Mouse (Mus musculus) liver, embryonic 13.5 days (tissue): ENCODE data around the gene Igfbp1. TPM values are rescaled to one million over a fixed set of nuclear protein-coding genes. Genes with fewer than 3 reads are reported as not detected.

Experiments
- ATAC-seq: fragments of 200-750 bp; cut with Nextera tagmentation; 2 replicates; pipeline ENCODE4 v1.8.0; 2017; ENCODE audit warnings: low read depth, mild to moderate bottlenecking, moderate number of reproducible peaks, moderate library complexity
- DNase-seq: peaks from one replicate; pipeline ENCODE4 v3.0.0; 2022
- H3K27ac ChIP-seq: fragments of 300-500 bp; sonication (generic); 2 replicates; pipeline ENCODE4 v1.5.1; 2015; ENCODE audit warnings: moderate library complexity, mild to moderate bottlenecking, inconsistent platforms
- H3K27me3 ChIP-seq: fragments of 300-500 bp; sonication (generic); 2 replicates; pipeline ENCODE4 v1.6.1; 2015; ENCODE audit warnings: mild to moderate bottlenecking, inconsistent platforms
- H3K36me3 ChIP-seq: fragments of 300-500 bp; sonication (generic); 2 replicates; pipeline ENCODE4 v1.6.1; 2015; ENCODE audit warnings: mild to moderate bottlenecking, inconsistent platforms
- H3K4me1 ChIP-seq: fragments of 300-500 bp; sonication (generic); replicated peaks from 2 replicates; pipeline ENCODE4 v1.6.1; 2015; ENCODE audit warnings: inconsistent platforms
- H3K4me2 ChIP-seq: fragments of 300-500 bp; sonication (generic); 2 replicates; pipeline ENCODE4 v1.6.1; 2015; ENCODE audit warnings: inconsistent platforms, mild to moderate bottlenecking, moderate library complexity
- H3K4me3 ChIP-seq: fragments of 300-500 bp; sonication (generic); replicated peaks from 2 replicates; pipeline ENCODE4 v1.5.1; 2015; ENCODE audit warnings: mild to moderate bottlenecking, inconsistent platforms
- H3K9ac ChIP-seq: fragments of 300-500 bp; sonication (generic); 2 replicates; pipeline ENCODE4 v1.6.1; 2015; ENCODE audit warnings: mild to moderate bottlenecking, inconsistent platforms
- H3K9me3 ChIP-seq: fragments of 300-500 bp; sonication (generic); replicated peaks from 2 replicates; pipeline ENCODE4 v1.6.1; 2016; ENCODE audit warnings: inconsistent platforms
- WGBS: fragments of 180-500 bp; shearing (Covaris S2); methylation state at CpG from one replicate; pipeline ENCODE4 v1.1.7; 2015; ENCODE audit not compliant: insufficient replicate concordance; 5-methylcytosine and 5-hydroxymethylcytosine counted together
- polyA plus RNA-seq: library from polyadenylated mRNA; unstranded; fragments of >200 nt; fragmentation: Nextera tagmentation; extraction: Ambion mirVana; gene quantifications from 2 replicates; pipeline ENCODE4 v1.2.1, GENCODE M21; 2015

The Igfbp1 gene
- polyA plus RNA-seq, 1 experiment from 2014 or later = 56.9 TPM

DNA sequence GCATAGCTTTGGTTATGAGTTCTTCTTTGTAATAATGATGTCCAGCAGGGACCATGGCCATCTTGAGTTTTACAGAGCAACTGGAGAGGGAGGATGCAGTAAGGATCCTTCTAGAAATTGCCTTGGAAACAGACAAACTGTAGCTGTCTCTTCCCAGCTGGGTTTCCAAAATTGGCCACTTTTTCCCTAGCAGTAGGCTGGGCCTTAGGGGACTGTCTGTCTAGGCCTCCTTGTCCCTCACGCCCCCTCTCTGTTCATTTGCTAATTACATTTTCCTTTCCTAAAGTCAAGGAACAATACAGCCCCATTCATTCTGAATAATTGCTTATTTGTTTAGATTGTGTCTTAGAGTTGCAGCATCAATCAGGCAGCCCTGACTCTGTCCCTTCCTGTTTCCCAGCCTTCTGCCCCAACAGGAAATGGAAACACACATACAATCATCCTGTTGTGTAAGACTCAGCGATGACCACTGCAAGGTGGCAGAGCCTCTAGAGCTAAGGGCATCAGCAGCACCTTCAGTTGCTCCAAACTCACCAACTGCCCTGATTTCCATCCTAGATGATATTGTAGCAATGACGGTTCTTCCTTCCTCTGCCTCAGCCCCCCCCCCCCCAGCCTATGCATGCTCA, 37.5 kb downstream of the Igfbp1 start:
- 36% methylated on average over 3 of the region's 3 CpGs for whole genome bisulfite sequencing
- Histone ChIP-seq H3K36me3 (no peaks in the 10 kb centered on the region), H3K9ac (no peak overlapping the region), H3K27me3 (no peaks in the 10 kb centered on the region), H3K9me3 (no peaks in the 10 kb centered on the region), H3K4me2 (no peak overlapping the region), H3K27ac (no peak overlapping the region), H3K4me1 (no peaks in the 10 kb centered on the region), H3K4me3 (no peak overlapping the region)
- DNase-seq (no peak), ATAC-seq (0 out of 2 replicates have a peak, but pooled peaks have one; percentile 12)

DNA sequence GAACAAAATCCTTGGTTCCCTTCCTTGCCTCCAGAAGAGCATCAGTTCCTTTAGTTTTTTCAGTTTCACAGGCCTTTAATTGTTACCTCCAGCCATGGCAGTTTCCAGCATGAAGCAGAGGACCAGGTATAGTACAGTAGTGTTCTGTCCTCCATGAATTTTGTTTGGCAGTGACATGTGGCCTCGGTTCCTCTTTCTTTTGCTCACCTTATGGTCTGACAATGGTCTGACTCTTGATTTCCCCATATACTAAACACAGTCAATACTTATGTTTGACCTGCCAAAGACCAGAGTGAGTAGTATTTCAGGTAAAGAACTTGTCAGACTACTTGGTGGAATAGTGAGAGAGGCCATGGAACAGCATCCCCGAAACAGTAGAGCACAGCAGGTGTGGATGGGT, 39.2 kb downstream of the Igfbp1 start:
- Histone ChIP-seq H3K4me2 (no peak overlapping the region), H3K4me3 (no peak overlapping the region), H3K9ac (no peak overlapping the region), H3K36me3 (no peaks in the 10 kb centered on the region), H3K4me1 (no peaks in the 10 kb centered on the region), H3K27me3 (no peaks in the 10 kb centered on the region), H3K27ac (no peak overlapping the region), H3K9me3 (no peaks in the 10 kb centered on the region)
- ATAC-seq (no peak), DNase-seq (no peak)
- 55% methylated on average over 2 of the region's 2 CpGs for WGBS

DNA sequence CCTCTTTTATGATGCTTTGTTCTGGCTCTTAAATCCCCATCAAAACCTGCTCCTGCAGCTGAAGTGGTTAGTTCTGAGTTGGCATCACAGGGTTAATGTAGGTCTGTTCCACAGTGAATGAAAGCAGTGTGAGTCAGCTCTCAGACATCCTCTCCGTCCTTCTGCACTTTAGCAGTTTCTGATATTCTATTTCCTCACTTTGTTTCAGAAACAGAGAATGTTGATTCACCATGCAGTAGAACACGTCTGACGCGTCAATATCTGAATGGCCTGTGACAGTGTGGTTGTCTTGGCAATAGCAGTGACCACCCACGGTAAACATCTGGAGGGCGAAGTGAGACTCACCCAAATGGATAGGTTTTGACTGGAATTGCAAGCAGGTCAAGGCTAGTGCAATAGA, 40.1 kb downstream of the Igfbp1 start:
- DNase-seq (no peak), ATAC-seq (no peak)
- Histone ChIP-seq H3K27me3 (no peaks in the 10 kb centered on the region), H3K36me3 (no peaks in the 10 kb centered on the region), H3K9ac (no peak overlapping the region), H3K4me3 (no peak overlapping the region), H3K9me3 (no peaks in the 10 kb centered on the region), H3K4me2 (no peak overlapping the region), H3K27ac (no peak overlapping the region), H3K4me1 (no peaks in the 10 kb centered on the region)
- WGBS = 44% methylated on average over 6 of the region's 6 CpGs

DNA sequence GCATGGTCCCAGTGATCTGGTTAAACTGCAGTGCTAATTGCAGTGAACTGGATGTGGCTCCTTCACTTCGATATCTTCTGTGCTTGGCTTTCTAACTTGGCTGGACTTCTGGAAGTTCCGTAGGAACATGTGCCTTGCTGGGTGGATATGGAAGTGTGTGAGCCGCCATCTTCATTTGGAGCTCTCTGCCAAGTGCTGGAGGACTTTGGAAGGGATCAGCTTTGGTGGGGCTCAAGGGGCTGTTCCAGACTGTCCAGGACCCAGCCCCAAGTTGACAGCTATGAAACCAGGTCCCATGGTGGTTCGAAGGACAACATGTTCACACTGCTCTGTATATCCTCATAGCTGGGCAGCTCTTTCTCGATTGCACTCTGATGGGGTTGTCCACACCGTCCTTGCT, 41.0 kb downstream of the Igfbp1 start:
- H3K9me3 ChIP-seq = no peaks in the 10 kb centered on the region
- H3K4me1 ChIP-seq = no peaks in the 10 kb centered on the region
- no peak overlapping the region for H3K4me3 ChIP-seq
- no peak overlapping the region for H3K9ac ChIP-seq
- H3K4me2 ChIP-seq = no peak overlapping the region
- H3K27me3 ChIP-seq = no peaks in the 10 kb centered on the region
- 58% methylated on average over 6 of the region's 6 CpGs for WGBS
- DNase-seq (no peak), ATAC-seq (no peak)
- no peak overlapping the region for H3K27ac ChIP-seq
- H3K36me3 ChIP-seq = no peaks in the 10 kb centered on the region

DNA sequence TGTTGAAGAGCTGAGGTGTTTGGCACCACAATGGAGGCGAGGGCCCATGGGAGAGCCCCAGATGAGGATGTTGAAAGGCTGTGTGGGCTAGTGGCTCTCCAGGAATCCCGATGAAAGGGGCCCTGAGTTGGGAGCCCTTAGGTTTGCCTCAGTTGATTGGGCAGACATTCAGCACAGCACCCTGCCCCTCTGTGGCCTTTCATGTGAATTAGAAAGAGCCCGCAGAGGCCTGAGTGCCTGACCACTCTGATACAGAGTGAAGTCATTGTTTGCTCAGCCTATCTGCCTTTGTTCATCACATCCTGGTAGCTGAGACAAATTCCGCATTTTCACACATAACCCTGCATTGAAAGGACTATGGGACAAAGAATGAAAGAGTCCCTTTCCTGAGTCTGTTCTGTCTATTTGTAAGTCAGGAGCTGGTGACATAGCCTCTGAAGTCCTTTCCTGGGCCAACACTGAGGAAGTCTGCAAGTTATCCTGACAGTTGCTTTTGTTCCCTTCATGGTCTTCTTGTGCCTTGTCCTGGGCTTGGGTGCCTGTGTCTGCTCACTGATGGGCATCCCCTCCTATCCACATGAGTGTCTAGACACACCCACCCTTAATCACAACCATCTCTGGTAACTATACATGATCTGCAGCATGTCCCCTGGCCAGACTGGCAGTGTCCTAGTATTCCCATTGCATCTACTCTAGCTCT, 41.6 kb downstream of the Igfbp1 start:
- no peaks in the 10 kb centered on the region for H3K36me3 ChIP-seq
- WGBS = 43% methylated on average over 4 of the region's 4 CpGs
- no peak overlapping the region for H3K4me3 ChIP-seq
- DNase-seq = no peak
- no peak for ATAC-seq
- no peak overlapping the region for H3K4me2 ChIP-seq
- no peaks in the 10 kb centered on the region for H3K27me3 ChIP-seq
- H3K27ac ChIP-seq = no peak overlapping the region
- H3K4me1 ChIP-seq = no peaks in the 10 kb centered on the region
- no peaks in the 10 kb centered on the region for H3K9me3 ChIP-seq
- no peak overlapping the region for H3K9ac ChIP-seq

- ATAC-seq = no peak
- Histone ChIP-seq H3K4me3 (no peak overlapping the region), H3K4me1 (no peaks in the 10 kb centered on the region), H3K4me2 (no peak overlapping the region), H3K9ac (no peak overlapping the region), H3K9me3 (no peaks in the 10 kb centered on the region), H3K27ac (no peak overlapping the region), H3K36me3 (no peaks in the 10 kb centered on the region), H3K27me3 (no peaks in the 10 kb centered on the region)
- DNase-seq = no peak
- WGBS = 45% methylated on average over 1 of the region's 1 CpGs
Observed at GRCm38 (mm10) chr11:7244782-7245181, 47.2 kb downstream of the Igfbp1 start.

- ATAC-seq (peak; percentile 61), DNase-seq (no peak)
- no peak overlapping the region for H3K27ac ChIP-seq
- H3K9me3 ChIP-seq = no peaks in the 10 kb centered on the region
- 55% methylated on average over 2 of the region's 2 CpGs for WGBS
- H3K36me3 ChIP-seq = no peaks in the 10 kb centered on the region
- H3K4me1 ChIP-seq = no peaks in the 10 kb centered on the region
- H3K9ac ChIP-seq = no peak overlapping the region
- H3K4me2 ChIP-seq = no peak overlapping the region
- no peaks in the 10 kb centered on the region for H3K27me3 ChIP-seq
- no peak overlapping the region for H3K4me3 ChIP-seq
Observed at GRCm38 (mm10) chr11:7250415-7250814, 52.8 kb downstream of the Igfbp1 start.

- Histone ChIP-seq H3K36me3 (no peaks in the 10 kb centered on the region), H3K9ac (no peak overlapping the region), H3K4me1 (no peaks in the 10 kb centered on the region), H3K27ac (no peak overlapping the region), H3K27me3 (no peaks in the 10 kb centered on the region), H3K4me2 (no peak overlapping the region), H3K4me3 (no peak overlapping the region), H3K9me3 (no peaks in the 10 kb centered on the region)
- DNase-seq (no peak), ATAC-seq (no peak)
- WGBS = 62% methylated on average over 5 of the region's 5 CpGs
Observed at GRCm38 (mm10) chr11:7250870-7251269, 53.3 kb downstream of the Igfbp1 start.

Other genes starting within 250 kb of the Igfbp1 start
- 0.21 and 0.24 TPM in 2 replicates for gene Adcy1, start 134.3 kb upstream of the Igfbp1 start, polyA plus RNA-seq
- not detected in 2 replicates for gene Gm11985, start 9.2 kb upstream of the Igfbp1 start, polyA plus RNA-seq
- 22.8 and 24.8 TPM in 2 replicates for gene Igfbp3, start 16.1 kb downstream of the Igfbp1 start, polyA plus RNA-seq